Mouse (Mus musculus) testis, adult 2 months (tissue): ENCODE results near the gene Bahcc1. TPM values are rescaled to one million over a fixed set of nuclear protein-coding genes. Genes with fewer than 3 reads are reported as not detected.

Source experiments
- H3K27ac ChIP-seq: fragments of 200-500 bp; 2 replicates; pipeline ENCODE4 v1.5.1; 2012; ENCODE audit warnings: low read depth, low read length; ENCODE audit not compliant: control insufficient read depth, insufficient read depth
- H3K27me3 ChIP-seq: fragments of 200-500 bp; 2 replicates; pipeline ENCODE4 v1.6.1; 2012; ENCODE audit warnings: mild to moderate bottlenecking, low read length, moderate library complexity; ENCODE audit not compliant: control insufficient read depth, insufficient read depth
- H3K36me3 ChIP-seq: fragments of 200-500 bp; 2 replicates; pipeline ENCODE4 v1.6.1; 2012; ENCODE audit warnings: mild to moderate bottlenecking, low read length; ENCODE audit not compliant: control insufficient read depth, insufficient read depth
- H3K4me1 ChIP-seq: fragments of 200-500 bp; 2 replicates; pipeline ENCODE4 v1.6.1; 2012; ENCODE audit warnings: low read length; ENCODE audit not compliant: control insufficient read depth, insufficient read depth
- H3K4me3 ChIP-seq: fragments of 200-500 bp; 2 replicates; pipeline ENCODE4 v1.5.1; 2012; ENCODE audit warnings: low read depth, mild to moderate bottlenecking, low read length, moderate library complexity, mixed read lengths; ENCODE audit not compliant: control insufficient read depth
- CTCF ChIP-seq: fragments of 200-500 bp; IDR thresholded peaks from 2 replicates; pipeline ENCODE4 v1.5.1; 2012; ENCODE audit warnings: low read depth, mild to moderate bottlenecking, inconsistent platforms, low read length, moderate library complexity; ENCODE audit not compliant: control insufficient read depth, insufficient read depth, insufficient replicate concordance
- POLR2A ChIP-seq: fragments of 200-500 bp; IDR thresholded peaks from 2 replicates; pipeline ENCODE4 v1.6.1; 2012; ENCODE audit warnings: low read depth, mild to moderate bottlenecking, inconsistent platforms, low read length, moderate library complexity; ENCODE audit not compliant: control insufficient read depth
- polyA plus RNA-seq: library from polyadenylated mRNA; depleted of rRNA; stranded (reverse); fragments of >200 nt; gene quantifications from 2 replicates; pipeline ENCODE4 v1.2.3, GENCODE M21; 2012

The Bahcc1 gene
- polyA plus RNA-seq, 1 experiment, result 2.9 TPM

DNA sequence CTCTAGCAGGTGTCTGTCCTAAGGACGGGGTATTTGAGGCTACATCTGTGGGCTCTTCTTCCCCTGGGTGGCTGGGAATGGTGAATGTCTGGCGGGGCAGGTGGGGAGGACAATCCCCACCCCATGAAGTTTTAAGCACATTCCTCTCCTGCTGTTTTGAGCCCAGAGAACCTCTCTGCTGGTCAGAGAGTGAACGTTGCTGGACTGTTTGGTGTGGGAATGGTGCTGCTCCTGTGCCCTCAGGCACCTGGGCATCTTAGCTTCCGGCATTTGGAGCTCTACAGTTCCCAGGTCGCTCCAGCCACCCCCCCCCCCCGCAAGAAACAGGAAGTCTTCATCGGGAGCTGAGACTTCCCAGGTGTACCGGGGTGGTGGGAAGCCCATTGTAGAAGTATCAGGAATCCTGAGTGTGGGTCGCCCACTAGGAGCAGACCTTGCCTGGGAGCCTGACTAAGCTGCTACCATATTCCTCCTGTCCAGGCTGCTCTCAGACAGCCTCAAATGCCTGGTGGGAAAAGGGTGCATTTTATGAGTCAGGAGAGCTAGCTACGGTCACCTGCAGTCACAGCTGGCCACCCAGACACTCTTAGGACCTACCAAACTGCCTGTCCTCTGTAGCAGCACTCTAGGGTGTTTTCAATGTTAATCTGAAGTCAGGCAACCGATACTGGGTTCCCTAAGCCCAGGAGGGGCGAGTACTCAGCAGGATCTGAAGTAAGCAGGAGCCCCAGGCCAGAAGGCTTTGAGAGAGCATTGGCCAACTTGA lies 73.8 kb downstream of the Bahcc1 start:
- H3K4me1 ChIP-seq, result peaks cover 40% of the 10 kb centered on the region
- H3K36me3 ChIP-seq, result no peaks in the 10 kb centered on the region
- TF ChIP-seq CTCF, result no peak
- TF ChIP-seq POLR2A, result no peak
- no peak overlapping the region for H3K4me3 ChIP-seq
- H3K27ac ChIP-seq, result no peak overlapping the region
- H3K27me3 ChIP-seq, result no peaks in the 10 kb centered on the region

- Histone ChIP-seq H3K4me1 (peaks cover 45% of the 10 kb centered on the region), H3K4me3 (no peak overlapping the region), H3K36me3 (no peaks in the 10 kb centered on the region), H3K27ac (no peak overlapping the region), H3K27me3 (no peaks in the 10 kb centered on the region)
- no peak for TF ChIP-seq POLR2A
- TF ChIP-seq CTCF, result no peak
Observed at GRCm38 (mm10) chr11:120307132-120307413, 74.3 kb downstream of the Bahcc1 start.

DNA sequence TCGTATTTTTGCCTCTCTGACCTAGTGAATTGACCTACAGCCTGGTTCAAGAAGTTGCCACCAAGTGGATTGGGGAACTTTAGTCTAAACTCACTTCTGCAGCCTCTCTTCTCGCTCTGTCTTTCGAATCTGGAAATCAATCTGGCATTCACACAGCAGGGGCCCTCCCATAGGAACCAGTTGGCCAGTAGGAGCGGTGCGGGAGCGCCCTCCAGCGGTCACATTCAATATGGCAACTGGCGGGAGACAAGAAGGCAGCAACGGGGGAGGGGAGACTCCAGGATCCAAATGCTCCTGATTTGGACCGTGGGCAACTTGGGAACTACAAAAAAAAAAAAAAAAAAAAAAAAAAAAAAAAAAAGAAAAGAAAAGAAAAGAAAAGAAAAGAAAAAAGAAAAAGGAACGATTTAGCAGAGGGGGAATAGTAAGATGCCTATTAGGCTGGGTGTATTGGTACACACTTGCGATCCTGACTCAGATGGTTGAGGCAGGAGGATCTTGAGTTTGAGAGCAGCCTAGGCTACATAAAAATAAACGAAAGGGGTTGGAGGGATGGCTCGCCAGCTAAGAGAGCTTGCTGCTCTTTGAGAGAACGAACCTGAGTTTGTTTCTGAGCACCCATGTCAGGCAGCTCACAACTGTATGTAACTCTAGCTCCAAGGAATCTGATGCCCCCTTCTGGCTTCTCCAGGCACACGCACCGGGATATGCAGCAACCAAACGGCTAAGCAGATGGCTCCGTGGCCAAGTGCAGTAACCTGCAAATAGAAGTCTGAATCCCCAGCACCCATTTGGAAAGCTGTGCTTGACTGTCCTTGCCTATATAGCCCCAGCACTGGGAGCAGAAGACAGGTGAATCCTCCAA lies 75.1 kb downstream of the Bahcc1 start:
- Histone ChIP-seq H3K4me1 (peaks cover 46% of the 10 kb centered on the region), H3K27ac (no peak overlapping the region), H3K27me3 (no peaks in the 10 kb centered on the region), H3K36me3 (no peaks in the 10 kb centered on the region), H3K4me3 (no peak overlapping the region)
- TF ChIP-seq POLR2A (no peak), CTCF (peak; percentile 95)

DNA sequence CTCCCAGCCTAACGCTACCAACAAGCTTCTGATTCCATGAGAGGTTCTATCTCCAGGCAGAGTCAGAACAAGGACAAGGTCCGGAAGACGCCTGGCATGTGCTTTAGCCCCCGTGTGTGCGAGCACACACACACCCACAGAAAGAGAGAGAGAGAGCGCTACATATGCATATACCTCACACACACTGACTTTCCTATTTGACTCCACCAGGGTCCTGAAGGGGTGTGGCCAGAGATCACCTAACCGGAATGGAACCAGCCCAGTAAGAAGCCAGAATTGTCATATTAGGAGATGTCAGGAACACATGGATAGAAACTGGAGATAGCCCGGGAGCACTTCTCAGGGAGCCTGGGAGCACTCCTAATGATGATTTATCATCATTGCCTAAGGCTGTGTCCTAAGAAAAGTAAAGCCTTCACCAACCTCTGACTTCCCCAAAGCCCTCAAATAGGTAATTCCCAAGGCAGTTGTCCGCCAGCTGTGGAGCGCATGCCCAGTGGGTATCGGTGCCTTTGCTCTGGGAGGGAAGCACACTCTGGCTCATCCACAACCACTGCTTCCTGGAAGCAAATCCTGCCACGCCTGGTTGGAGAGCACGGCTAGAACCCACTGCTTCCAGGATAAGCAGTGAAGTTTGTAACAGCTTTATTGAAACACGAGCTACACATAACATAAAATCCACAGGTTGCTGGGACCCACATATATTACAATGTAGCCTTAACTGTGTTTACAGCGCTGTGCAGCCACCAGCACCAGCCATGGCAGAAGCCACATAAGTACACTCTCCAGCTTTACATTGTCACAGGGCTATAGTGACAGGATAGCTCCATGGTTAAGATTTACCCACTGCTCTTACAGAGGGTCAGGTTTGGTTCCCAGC lies 75.9 kb downstream of the Bahcc1 start:
- Histone ChIP-seq H3K27me3 (no peaks in the 10 kb centered on the region), H3K36me3 (no peaks in the 10 kb centered on the region), H3K4me1 (peaks cover 46% of the 10 kb centered on the region), H3K27ac (no peak overlapping the region), H3K4me3 (no peak overlapping the region)
- TF ChIP-seq POLR2A (no peak), CTCF (no peak)

GRCm38 (mm10) chr11:120310813-120311312 lies 78.1 kb downstream of the Bahcc1 start:
- TF ChIP-seq POLR2A (no peak), CTCF (no peak)
- H3K4me1 ChIP-seq, result peaks cover 43% of the 10 kb centered on the region
- no peaks in the 10 kb centered on the region for H3K27me3 ChIP-seq
- no peaks in the 10 kb centered on the region for H3K36me3 ChIP-seq
- H3K27ac ChIP-seq, result peak overlapping the region; percentile 97
- peak overlapping the region; percentile 91 for H3K4me3 ChIP-seq

- H3K4me1 ChIP-seq, result peaks cover 47% of the 10 kb centered on the region
Observed at GRCm38 (mm10) chr11:120311561-120311960, 78.8 kb downstream of the Bahcc1 start.

More at GRCm38 (mm10) chr11:120311561-120311960, 78.8 kb downstream of the Bahcc1 start:
- TF ChIP-seq CTCF (no peak), POLR2A (no peak)
- peak overlapping the region; percentile 91 for H3K4me3 ChIP-seq
- no peaks in the 10 kb centered on the region for H3K27me3 ChIP-seq
- H3K36me3 ChIP-seq, result no peaks in the 10 kb centered on the region
- peak overlapping the region; percentile 97 for H3K27ac ChIP-seq
